Mouse (Mus musculus): Measurements from ENCODE around the gene Teddm2.

Teddm2 gene

DNA sequence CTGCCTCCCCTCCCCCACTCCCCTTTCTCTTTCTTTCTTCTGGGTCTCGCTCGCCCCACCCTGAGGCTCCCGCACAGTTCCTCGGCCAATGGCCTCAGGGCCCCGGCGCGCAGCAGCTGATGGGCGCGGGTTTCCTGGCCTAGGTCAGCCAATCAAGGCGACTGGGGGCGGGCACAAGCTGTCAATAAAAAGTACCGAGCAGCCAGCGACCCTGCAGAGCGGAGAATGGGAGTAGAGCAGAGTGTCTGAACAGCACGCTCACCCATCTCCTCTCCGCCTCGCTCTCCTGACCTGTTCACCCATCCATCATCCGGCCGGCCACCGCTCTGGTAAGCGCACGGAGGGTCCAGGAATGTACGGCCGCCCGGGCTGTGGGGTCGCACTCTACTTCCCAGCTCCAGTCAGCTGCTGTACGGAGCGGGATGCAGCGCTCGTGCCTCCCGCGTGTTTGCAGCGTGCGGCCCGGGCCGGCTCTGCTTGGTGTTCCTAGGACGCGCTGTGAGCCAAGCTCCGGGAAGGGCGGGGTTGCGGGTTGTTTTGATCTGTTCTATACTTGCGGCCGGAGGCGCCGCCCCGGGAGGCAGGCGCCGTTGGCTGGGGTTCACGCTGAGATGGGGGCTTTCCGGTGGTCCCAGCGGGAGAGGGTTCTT lies at the start of gene Teddm2, which contains the start of gene Glul:
Gene Teddm2 (minus strand): TSS at position 498 of the 650 bp plus-strand sequence.
Gene Glul (plus strand): TSS at position 214 of the 650 bp plus-strand sequence.
- peak; percentile 92 to 95 for DNase-seq

DNA sequence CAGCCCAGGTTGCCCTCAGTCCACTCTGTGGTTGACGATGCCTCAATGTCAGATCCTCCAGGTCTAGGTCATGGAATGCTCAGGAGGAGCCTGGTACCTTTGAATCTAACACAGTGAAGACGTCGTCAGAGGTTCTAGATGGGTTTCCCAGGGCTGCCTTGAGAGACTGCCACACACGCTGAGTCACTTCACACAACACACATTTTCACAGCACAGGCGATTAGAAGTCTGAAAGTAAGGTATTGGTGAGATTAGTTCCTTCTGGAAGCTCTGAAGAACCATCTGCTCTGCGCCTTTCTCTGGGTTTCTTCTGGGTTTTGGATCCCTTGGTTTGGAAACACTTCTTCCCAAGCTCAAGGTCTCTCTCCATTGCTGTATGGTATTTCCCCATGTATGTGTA lies 47.8 kb upstream of the Teddm2 start:
- DNase-seq = no peak

DNA sequence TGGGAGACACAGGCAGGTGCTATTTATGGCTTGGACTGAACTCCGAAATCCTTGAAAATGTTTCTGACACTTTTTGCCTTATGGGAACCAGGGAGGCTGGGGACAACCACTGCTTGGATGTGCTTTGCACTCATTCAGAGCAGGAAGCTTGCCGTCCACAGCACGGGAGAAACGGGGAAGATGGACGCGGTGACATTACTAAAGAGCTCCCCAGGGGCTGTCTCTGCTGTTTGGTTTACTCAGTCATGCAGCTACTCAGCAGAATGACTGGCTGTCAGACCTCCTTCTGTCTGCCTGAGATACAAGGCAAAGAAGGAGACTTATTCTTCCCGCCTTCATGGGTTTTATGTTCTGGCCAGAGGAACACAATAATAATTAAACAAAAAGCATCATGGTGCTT lies 46.9 kb upstream of the Teddm2 start:
- DNase-seq = no peak

GRCm38 (mm10) chr1:153945181-153945580 lies 45.2 kb upstream of the Teddm2 start:
- DNase-seq = no peak

GRCm38 (mm10) chr1:153940986-153941385 lies 41.0 kb upstream of the Teddm2 start:
- no peak for DNase-seq

- DNase-seq = no peak
Observed at GRCm38 (mm10) chr1:153937025-153937424, 37.0 kb upstream of the Teddm2 start.

- no peak for DNase-seq
Observed at GRCm38 (mm10) chr1:153935844-153936380, 35.9 kb upstream of the Teddm2 start.

- no peak for DNase-seq
Observed at GRCm38 (mm10) chr1:153933772-153934171, 33.7 kb upstream of the Teddm2 start.

DNA sequence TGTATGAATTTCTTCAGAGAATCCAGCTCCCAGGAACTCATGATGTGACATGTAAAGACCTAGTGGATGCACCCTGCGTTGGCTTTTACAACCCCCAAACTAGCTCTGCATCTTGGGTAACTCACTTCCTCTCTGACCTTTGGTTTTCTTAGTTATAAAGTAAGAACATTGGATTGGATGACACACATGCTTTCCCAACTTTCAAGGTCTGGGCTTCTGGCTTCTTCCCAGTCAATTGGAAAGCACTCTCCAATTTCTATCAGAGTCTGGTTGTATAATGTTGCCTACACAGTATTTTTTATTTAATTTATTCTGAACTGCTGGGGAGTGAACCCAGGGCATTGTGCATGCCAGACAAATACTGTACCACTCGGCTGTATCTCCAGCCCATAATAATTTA lies 30.4 kb upstream of the Teddm2 start:
- DNase-seq = no peak

DNA sequence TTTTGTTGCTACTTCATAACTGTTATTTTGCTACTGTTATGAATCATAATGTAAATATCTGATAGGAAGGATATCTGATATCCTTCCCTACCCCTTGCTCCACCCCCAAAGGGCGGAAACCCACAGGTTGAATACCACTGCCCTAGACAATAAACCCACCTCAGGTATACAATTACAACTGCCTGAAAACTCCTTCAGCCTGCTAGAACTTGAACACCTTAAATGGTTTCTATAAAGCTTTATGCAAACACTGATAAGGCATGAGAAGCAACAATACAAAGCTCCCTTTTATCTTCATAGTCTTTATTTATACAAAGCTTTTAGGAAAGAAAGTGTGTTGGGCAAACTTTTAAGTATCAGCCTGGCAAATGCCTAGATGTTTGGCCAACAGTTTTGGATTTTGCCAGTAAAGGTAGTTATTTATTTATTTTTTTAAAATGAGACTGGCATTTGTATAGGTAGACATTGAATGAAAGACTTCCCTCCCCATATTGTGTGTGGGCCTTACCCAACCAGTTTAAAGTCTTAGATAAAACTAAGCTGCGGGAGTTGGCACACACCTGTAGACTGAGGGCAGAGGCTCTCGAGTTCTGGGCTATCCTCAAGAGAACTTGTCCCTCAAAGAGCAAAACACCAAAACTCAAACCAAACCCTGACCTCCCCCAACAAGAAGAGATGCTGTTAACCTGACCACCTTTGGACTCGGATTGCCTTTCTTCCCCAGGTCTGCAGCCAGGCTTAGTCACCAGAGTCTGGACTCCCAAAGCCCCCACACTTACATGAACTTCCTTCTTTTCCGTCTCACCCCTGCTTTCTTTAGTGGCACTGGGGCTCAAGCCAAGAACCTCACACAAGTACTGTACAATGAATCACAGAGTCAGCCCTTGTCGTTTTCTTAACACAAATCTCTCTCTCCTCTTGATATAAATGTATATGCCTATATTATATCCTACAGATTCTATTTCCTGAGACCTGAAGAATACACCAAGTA lies 24.7 kb upstream of the Teddm2 start:
- no peak for DNase-seq

- DNase-seq = no peak
Observed at GRCm38 (mm10) chr1:153922571-153923021, 22.6 kb upstream of the Teddm2 start.

GRCm38 (mm10) chr1:153921642-153922041 lies 21.6 kb upstream of the Teddm2 start:
- DNase-seq = no peak

DNA sequence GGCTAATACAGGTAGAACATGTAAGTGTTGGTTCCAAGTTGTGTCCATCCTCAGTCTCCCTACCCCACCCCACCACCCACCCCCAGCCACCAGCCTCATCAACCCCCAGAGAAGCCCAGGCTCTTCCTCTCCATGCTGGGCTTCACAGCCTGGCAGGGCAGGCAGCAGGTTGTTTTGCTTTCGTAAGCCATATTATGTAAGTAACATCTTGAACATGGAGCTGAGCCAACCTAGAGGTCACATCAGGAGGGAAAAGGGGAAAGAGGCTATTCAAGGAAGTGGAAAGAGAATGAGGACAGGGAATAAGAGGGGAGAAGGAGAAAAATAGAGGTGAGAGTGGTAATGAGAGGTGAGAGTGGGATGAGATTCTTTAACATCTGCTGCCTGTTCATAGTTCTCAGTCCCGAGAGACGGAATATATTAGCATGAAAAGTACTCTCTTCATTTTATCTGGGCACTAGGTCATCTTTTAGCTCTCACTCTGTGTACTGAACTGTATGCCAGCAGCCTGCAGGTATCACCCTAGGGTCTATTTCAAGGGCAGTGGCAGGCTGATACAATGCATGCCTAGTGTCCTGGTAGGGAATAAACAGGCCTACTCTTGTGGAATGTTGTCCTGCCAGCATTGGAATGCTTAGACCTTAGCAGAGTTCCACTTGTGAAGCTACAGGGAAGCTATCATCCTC lies 18.6 kb upstream of the Teddm2 start:
- DNase-seq = no peak

DNA sequence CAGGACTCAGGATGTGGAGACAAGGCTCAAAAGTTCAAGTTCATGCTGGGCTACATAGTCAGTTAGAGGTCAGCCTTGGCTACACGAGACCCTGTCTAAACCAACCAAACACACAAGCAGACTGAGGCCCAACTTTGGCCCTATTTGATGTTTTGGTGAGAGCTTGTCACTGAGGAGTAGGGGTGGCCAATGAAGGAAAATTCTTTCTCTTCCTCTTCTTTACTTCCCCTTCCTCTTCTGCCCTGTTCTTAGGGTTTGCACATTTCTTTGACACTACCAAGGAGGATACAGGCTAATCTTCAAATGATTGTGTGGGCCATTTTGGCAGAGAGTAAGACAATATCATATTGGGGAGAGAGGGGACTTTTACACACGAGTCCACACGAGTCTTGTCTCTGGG lies 13.8 kb upstream of the Teddm2 start:
- DNase-seq = no peak

DNA sequence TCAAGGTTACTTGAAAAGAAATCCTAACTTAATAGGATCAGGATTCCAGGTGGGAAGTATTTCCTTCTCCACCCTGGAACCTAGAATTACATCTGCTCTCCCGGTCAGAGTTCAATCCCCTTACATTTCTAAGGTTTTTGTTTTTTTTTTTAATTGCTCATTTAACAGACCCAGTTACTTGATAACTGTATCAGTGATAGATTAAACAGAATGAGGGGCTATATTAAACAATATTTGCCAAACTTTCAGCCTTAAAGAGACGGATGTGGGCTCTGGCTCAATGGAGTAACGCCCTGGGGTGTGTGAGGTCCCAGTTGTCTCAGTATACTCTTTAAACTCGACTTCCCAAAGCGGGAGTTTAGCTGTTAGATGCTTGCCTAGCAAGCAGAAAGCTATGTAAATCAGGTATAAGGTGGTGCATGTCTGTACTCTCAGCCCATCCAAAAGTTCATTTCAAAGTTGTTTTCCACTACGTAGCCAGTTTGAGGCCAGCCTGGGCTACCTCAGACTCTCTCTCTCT lies 11.3 kb upstream of the Teddm2 start:
- no peak for DNase-seq

DNA sequence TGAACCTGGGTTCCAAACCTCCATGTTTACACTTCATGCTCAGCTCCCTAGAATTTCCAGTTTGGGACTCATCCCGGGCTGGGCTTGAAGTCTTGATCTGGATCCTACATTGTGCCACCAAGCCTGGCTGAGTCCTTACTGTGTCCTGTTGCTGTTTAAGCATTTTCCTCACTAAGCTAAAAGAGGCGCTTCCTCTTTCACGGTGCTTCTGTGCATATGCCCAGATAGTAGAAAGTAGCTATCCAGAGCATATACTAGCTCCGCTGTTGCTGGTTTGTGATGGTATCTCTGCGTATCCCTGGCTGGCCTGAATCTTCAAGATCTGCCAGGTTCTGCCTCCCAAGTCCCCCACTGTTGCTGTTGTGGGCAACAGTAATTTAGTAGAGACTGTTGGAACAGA lies 10.4 kb upstream of the Teddm2 start:
- no peak for DNase-seq

DNA sequence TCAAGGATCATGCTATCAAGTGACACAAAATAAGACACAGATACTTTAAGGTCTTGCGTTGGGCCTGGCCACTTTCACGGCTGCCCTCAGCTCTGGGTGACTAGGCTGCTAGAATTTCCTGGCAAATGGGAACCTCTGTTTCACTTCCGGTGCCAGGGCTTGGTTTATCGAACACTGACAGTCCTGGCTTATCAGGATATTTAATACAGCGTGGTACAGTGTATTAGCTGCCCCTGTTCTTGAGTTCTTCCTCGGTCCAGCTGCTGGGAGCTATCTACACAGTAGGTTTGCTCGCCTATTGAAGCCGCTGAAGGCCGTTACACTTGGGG lies 9.9 kb upstream of the Teddm2 start:
- no peak for DNase-seq

GRCm38 (mm10) chr1:153909213-153909962 lies 9.4 kb upstream of the Teddm2 start:
- DNase-seq = no peak

GRCm38 (mm10) chr1:153908741-153909140 lies 8.7 kb upstream of the Teddm2 start:
- DNase-seq = no peak

- no peak for DNase-seq
Observed at GRCm38 (mm10) chr1:153908208-153908607, 8.2 kb upstream of the Teddm2 start.

- DNase-seq = no peak
Observed at GRCm38 (mm10) chr1:153905884-153906283, 5.9 kb upstream of the Teddm2 start.

DNA sequence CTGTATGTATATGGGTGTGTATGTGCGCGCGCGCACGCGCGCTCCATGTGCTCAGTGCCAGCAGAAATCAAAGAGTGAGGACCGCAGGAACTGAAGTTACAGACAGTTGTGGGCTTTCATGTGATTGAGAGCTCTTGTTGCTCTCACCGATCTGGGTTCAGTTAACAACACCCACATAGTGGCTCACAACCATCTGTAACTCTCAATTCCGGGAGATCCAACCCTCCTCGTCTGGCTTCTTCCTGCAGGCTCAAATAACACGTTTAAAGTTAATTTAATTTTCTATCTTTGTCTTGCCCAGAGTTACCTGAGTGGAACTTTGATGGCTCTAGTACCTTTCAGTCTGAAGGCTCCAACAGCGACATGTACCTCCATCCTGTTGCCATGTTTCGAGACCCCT lies 4.2 kb upstream of the Teddm2 start:
- no peak for DNase-seq
